Mouse (Mus musculus): ENCODE data around the gene Atp13a1.

Atp13a1 gene

DNA sequence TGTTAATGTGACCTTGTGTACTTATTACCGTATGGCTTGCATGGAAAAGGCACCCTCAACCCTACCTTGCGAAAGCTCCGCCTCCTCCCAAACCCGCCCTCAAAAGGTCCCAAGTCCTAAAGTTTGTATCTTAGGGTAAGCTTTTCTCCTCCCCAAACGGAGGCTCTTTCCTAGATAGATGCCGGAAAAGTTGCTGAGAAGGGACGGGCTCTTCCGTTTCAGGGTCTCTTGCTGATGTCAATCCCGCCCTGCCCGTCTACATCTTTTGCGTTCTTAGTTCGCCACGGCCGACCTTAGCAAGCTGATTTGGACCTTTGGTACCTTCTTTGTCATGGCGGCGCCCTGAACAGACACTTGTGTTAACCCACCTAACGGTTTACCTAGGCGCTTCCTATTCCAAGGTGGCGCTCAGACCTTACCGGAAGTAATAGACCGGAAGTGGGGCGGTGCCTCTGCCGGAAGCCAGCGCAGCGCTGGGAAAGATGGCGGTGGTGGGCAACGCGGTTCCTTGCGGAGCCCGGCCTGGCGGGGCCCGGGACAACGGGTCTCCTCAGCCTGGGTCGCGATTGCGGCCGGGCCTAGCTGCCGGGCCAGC lies at the start of gene Atp13a1, which contains the start of gene Zfp866:
Atp13a1 (plus strand) TSS at position 391 of the 595 bp plus-strand sequence.
Zfp866 (minus strand) TSS at position 406 of the 595 bp plus-strand sequence.
- peak; percentile 80 for DNase-seq (ENCODE audit: low read depth, low spot score)

DNA sequence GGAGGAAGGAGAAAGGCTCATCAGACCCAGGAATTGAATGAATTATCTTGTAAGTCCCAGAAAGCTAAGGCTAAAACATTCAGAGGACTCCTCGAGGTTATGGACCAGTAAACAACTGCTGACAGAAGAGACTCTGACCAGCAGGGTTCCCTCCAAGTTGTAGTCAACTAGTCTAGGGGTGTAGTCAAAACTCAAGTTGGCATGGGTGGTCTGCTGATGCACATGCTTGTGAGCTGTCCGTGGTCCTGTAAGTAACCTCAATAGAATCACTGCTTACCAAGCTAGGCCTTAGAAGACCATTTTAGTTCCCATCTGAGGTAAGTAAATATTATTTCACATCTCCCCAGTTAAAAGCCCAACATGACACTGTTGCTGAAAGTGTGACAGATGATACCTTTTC lies 49.7 kb upstream of the Atp13a1 start:
- DNase-seq (ENCODE audit: low read depth, low spot score) = no peak

DNA sequence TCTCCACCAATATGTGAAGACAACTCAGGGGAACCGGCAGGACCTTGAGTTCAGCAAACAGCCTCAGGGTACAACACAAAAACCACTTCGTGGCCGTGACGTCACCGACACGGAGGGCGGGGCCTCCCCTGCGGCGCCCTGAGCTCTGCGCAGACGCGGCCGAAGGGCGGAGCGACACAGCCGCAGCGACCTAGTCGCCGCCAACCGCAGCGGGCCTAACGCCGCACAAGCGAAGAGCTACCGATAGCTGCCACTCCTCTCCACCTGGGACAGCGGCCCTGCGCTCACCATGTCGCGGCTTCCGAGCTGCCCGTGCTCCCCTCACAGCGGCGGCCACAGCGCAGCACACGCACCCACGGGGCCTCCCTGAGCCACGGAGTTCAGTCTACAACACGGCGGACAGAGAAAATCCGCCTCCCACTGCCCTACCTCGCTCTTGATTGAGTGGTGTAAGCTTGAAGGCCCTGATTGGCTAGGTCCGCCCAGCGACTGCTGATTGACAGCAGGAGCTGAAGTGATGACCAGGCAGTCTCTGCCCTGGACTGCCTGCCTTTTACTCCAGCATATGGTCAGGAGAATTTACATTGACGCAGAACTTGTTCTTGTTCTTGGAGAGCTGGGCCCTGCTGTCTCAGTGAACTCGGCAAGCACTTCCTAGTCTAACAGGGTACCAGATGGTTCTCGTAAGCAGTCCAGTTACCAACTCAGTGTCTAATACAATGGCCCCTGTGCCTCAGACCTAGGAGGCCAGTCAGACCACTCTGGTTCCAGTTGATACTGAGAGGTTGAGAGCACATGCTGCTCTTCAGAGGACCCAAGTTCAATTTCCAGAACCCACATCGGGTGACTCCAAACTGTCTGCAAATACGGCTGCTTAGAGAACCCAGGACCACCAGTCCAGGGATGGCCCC lies 41.2 kb upstream of the Atp13a1 start, which contains the start of gene Zfp963:
Zfp963 (minus strand) TSS at position 427 of the 911 bp plus-strand sequence.
- peak; percentile 85 for DNase-seq (ENCODE audit: low read depth, low spot score)

DNA sequence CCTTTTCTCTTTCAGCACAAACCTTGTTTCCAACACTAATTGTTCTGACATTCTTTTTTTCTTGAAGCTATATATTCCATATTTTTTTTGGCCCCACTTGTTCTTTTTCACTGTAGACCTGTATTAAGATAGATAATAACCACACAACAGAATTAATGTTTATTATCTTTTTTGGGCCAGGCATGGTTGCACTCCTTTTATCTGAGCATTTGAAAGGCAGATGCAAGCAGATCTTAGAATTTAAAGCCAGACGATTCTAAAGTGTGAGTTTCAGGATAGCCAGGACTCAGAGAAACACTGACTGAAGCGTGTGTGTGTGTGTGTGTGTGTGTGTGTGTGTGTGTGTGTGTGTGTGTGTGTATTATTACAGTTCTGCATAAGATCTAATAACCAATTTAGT lies 38.5 kb upstream of the Atp13a1 start:
- no peak for DNase-seq (ENCODE audit: low read depth, low spot score)

DNA sequence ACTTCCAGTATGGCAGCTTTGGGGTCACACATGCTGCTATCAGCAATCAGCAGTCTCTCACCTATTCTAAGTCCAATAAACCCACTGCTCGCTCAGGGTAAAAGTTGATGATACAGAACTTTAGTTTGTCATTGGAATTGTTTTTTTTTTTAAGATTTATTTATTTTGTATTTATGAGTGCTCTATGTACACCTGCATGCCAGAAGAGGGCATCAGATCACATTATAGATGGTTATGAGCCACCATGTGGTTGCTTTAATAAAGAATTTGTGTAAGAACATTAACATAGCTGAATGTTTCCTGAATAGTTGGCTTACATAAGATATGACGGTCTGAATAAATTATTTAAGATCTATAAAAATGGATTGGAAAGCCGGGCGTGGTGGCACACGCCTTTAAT lies 32.6 kb upstream of the Atp13a1 start:
- DNase-seq (ENCODE audit: low read depth, low spot score) = no peak

DNA sequence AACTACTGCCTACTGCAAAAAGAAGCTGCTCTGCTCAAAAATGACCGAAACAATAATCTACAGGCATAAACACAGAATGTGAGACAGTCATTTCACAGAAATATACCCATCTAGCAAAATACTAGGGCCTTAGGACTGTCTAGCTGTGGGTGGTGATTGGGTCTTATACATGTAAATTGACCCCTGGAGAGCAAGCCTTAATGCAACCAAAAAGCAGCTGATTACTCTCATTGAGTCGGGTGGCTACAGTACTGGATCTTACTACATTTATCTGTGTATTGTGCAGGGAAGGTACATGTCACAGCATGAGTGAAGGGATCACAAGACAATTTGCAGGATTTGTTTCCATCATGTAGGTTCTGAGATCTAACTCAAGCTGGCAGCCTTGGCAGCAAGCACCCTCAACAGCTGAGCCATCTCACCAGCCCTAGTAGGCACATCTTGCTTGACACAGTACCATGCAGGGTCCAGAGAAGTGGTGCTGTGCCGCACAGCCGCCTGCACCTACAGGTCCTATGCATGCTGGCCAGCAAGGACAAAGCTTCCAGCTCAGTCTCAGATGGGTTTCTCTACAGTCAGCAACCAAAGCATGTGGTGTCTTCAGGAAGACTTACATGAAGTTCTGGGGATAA lies 29.0 kb upstream of the Atp13a1 start:
- no peak for DNase-seq (ENCODE audit: low read depth, low spot score)

DNA sequence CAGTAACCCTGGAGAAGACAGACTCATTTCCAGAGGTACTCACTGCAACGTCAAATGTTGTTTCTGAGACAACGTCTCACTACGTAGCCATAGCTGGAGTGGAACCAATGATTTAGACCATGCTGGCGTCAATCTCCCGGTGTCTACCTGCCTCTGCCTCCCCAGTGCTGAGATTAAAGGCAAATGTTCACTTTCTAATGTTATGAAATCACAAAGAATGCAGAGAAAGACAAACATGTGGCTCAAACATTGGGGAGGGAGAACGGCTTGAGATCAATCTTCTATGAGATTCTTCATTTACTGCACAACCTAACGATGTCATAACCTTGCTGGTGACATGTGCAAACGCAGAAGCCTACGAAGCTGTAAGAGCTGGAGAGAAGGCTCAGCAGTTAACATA lies 19.7 kb upstream of the Atp13a1 start:
- DNase-seq (ENCODE audit: low read depth, low spot score) = no peak

DNA sequence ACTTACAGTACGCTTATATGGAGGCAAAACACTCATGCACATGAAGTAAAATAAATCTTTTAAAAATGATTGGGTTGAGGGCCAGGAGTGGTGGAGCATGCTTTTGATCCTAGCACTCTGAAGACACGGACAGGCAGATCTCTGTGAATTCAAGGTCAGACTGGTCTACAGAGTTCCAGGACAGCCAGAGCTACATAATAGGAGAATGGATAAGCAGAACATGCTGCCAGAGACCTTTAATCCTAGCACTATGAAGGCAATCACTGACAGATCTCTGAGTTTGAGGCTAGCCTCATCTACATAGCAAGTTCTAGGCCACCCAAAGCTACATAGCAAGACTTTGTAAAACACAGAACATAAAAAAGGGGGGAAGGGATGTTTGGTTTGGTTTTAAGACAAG lies 18.9 kb upstream of the Atp13a1 start:
- DNase-seq (ENCODE audit: low read depth, low spot score) = no peak

DNA sequence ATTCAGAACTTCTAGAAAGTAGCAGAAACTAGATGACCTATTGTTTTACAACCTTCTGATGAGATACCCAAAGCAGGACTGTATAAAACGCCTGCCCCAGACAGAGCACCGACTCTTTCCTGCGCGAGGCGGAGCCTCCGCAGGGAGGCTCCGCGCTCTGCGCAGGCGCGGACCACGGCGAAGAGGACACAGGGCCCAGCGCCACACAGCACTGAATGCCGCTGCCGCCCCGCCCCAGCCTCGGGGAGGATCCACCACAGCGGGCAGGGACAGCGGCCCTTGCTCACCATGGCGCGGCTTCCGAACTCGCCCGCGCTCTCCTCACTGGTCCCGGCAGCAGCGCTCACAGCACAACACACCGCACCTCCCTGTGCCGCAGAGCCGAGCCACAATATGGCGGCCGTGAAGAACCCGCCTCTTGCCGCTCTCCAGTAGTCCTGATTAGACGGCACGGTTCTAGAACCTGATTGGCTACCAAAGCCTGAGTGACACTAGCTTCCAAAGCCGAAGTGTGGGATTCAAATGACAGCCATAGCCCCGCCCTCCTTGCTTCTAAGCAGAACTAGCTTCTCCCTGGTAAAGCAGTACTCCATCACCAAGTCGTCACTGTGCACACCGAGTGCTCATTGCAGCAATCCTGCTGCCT lies 16.3 kb upstream of the Atp13a1 start, which contains the start of gene Gm20422:
Gm20422 (minus strand) TSS at position 384 of the 646 bp plus-strand sequence.
- peak; percentile 95 for DNase-seq (ENCODE audit: low read depth, low spot score)

DNA sequence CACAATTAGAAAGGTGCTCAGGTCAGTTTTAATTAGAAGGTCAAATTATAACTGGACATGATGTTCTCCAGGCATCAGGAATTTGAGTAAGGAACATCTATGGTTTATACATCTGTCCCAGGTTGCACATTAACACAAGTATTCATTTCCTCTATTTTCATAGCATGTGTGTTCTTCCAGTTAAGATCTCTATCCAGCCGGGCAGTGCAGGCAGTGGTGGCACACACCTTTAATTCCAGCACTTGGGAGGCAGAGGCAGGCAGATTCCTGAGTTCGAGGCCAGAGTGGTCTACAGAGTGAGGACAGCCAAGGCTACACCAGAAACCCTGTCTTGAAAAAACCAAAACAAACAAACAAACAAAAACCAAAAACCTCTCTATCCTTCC lies 15.8 kb upstream of the Atp13a1 start:
- no peak for DNase-seq (ENCODE audit: low read depth, low spot score)

DNA sequence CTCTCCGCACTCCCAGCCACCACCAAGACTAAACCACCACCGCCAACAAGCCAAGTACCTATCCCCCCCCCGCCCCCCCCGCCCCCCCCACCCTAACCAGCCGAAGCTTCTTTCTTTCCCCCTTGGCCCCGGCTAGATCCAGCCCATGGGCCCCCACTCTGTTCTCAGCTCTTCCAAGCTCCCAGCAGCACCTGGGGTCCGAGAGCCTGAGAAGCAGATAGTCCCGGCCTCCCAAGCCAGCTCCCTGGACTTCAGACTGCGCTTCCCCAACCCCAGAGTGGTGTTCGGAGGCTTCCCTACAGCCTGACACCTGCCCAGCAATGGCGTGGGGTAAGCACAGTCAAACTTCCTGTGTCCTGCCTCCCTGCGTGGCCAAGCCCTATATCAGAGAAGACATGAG lies 13.9 kb upstream of the Atp13a1 start:
- no peak for DNase-seq (ENCODE audit: low read depth, low spot score)

DNA sequence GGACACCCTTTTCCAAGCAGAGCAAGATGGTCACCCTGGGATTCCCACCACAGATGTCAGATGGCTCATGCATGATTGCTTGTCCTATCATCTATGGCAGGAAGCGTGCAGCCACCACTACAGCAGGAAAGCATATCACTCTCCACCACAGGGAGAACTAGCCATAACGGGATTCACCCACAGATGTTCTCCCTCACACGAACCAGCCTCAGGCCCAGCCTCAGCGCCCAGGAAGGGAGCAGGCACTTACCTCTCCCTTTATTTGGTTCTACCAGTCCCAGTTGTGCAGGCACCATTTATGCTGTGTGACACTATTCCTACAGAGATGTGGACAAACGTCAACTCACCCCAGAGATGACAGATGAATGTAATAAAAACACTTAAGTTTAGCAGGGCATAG lies 1.9 kb upstream of the Atp13a1 start:
- DNase-seq (ENCODE audit: low read depth, low spot score) = no peak

DNA sequence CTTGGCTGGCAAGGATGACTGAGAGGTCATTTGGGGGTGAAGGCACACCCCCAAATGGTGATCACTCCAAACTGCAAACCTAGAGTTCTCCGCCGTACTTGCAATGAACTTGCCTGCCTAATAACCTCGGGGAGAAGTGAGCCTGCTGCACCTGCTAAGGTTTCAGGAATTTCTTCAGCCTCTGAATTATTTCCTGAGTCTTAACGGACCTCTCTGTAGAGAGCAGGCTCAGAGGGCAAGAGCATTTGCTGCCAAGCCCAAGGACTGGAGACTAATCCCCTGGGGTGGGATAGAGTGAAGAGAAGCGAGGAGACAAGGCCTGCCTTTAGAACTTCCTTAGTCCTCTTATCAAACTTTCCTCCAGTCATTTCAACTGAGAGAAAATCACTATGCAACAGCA lies 1.2 kb upstream of the Atp13a1 start:
- no peak for DNase-seq (ENCODE audit: low read depth, low spot score)

DNA sequence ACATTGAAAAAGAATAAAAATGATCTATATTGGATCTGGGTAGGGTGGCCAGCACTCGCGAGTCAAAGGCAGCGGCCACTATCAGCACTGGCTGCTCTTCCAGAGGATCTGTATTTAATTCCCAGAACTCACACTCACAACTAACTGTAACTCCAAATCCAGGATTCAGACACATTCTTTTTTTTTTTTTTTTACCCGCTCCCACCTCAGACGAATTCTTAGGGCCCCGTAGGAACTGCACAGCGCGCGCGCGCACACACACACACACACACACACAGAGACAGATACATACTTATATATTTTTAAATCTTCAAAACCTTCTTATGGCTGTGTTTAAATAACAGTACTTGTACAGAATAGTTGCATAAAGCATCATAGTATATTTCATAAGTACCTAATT lies 599 bp upstream of the Atp13a1 start:
- no peak for DNase-seq (ENCODE audit: low read depth, low spot score)

DNA sequence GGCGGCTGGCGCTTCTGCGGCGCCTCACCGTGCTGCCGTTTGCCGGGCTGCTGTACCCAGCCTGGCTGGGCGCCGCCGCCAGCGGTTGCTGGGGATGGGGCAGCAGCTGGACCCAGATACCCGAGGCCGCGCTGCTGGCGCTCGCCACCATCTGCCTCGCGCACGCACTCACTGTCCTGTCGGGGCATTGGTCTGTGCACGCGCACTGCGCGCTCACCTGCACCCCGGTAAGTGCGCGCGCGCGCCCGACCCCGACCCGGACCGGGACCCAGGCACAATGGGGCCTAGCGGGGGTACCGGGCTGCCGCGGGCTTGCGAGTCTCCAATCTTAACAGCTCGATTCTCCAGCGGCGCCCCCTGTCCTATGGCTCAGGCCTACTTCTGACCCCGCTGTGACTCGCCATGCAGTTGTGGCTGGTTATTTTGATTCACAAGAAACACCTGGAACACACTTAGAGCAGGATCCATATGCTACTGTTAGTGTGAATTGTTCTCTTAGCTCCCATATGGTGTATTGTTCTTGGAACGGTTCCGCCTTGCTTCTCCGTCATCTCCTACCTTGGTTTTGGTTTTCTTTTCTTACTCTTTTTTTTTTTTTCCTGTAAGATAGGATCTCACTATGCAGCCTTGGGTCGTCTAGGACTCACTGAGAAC lies 579 bp downstream of the Atp13a1 start:
- DNase-seq (ENCODE audit: low read depth, low spot score) = no peak

DNA sequence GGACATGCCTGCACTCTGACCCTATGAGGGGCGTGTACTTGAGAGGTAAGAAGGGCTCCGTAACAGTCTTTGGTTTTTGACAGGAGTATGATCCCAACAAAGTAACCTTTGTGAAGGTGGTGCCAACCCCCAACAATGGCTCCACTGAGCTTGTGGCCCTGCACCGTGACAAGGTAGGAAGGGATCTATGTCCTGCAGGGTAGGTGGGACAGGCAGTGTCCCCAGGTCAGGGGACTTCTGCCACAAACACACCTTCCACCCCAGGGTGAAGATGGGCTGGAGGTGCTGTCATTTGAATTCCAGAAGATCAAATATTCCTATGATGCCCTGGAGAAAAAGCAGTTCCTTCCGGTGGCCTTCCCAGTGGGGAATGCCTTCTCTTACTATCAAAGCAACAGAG lies 2.7 kb downstream of the Atp13a1 start:
- DNase-seq (ENCODE audit: low read depth, low spot score) = no peak

DNA sequence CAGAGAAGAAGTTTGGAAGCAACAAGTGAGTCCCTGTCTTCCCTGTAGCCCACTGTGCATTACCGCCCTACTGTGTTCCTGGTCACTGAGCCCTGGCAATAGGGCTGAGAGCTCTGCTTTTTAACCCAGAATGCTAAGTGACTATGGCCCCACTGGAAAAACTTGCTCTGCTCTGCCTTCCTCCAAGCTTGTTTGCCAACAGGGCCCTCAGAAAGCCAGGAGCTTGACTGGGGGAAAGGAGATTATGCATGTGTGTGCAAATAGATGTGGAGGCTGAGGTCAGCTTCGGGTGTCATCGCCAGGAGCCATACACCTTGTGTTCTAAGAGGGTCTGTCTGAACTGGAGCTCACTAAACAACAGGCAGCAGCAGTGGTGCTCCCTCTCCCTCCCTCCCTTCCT lies 3.1 kb downstream of the Atp13a1 start:
- DNase-seq (ENCODE audit: low read depth, low spot score) = no peak

DNA sequence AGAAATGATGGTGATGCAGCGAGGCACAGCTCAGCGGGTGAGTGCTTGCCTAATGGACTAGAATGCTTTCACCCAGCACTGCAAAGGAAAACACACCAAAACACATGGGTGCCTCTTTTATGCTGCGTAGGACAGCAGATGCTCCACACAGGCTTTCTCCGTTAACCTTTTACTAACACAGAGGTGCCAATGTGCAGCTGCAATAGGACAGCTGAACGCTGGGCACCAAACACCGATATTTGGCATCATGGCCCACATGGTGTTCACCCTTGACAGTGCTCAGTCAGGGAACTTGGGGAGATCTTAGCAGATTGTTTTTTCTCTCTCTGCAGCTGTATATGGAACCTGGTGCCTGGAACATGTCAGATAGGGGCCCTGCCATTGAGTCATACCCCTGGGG lies 3.9 kb downstream of the Atp13a1 start:
- DNase-seq (ENCODE audit: low read depth, low spot score) = no peak

DNA sequence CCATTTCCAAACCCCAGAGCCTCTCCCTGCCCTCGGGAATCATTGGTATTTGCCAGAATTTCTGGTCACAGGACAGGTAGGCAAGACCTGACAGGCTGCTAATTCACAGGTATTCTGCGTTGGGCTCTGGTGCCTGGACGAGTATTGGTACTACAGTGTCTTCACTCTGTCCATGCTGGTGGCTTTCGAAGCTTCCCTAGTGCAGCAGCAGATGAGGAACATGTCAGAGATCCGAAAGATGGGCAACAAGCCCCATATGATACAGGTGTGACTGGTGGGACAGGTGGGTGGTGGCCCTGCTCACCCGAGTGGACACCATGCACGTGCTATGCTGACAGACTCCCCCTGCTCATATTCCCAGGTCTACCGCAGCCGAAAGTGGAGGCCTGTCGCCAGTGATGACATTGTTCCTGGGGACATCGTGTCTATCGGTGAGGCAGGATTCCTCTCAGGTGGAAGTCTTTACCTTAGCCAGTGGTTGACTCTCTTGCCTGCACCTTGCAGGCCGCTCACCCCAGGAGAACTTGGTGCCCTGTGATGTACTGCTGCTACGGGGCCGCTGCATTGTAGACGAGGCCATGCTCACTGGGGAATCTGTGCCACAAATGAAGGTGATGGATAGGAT lies 5.9 kb downstream of the Atp13a1 start:
- DNase-seq (ENCODE audit: low read depth, low spot score) = no peak

DNA sequence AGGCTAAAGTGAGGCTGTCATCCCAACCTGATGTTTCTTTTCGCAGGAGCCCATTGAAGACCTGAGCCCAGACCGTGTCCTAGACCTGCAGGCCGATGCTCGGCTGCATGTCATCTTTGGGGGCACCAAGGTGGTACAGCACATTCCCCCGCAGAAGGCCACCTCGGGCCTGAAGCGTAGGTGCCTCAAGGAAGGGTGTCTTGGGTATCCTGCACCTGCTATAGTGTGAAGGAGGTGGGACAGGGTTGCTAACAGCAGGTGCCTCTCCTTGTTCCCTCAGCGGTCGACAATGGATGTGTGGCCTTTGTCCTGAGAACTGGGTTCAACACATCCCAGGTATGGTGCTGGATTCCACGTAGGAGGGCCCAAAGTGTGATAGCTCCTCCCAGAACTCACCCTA lies 6.7 kb downstream of the Atp13a1 start:
- DNase-seq (ENCODE audit: low read depth, low spot score) = no peak

DNA sequence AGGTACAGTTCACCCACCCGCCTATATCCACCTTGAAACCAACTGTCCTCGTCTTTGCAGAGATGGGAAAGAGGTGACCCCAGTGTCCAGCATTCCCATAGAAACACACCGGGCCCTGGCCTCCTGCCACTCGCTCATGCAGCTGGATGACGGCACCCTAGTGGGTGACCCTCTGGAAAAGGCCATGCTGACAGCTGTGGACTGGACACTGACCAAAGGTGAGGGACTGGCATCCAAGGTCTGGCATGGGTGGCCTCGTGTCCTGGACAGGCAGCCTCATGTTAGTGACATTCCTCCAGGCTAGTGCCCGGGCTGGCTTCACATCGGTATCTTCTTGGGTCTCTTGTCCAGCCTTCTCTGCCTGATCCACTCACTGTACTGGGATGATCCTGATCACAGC lies 8.3 kb downstream of the Atp13a1 start:
- DNase-seq (ENCODE audit: low read depth, low spot score) = no peak
